Mouse (Mus musculus) cortical plate, adult 2 months (tissue): Measurements from ENCODE around the gene Rassf8. TPM values are rescaled to one million over a fixed set of nuclear protein-coding genes. Genes with fewer than 3 reads are reported as not detected.
A peak's percentile ranks its signal among the peaks of the same experiment; 100 is the strongest.

Experiments used
- H3K27ac ChIP-seq: fragments of 200-500 bp; 2 replicates; pipeline ENCODE4 v1.5.1; 2012; ENCODE audit warnings: low read length, control low read depth, inconsistent platforms; ENCODE audit not compliant: insufficient read depth
- H3K4me1 ChIP-seq: fragments of 200-500 bp; 2 replicates; pipeline ENCODE4 v1.6.1; 2011; ENCODE audit warnings: low read length; ENCODE audit not compliant: control insufficient read depth, insufficient read depth
- H3K4me3 ChIP-seq: fragments of 200-500 bp; 2 replicates; pipeline ENCODE4 v1.5.1; 2011; ENCODE audit warnings: mild to moderate bottlenecking, low read length, control low read depth; ENCODE audit not compliant: insufficient read depth
- CTCF ChIP-seq: fragments of 200-500 bp; IDR thresholded peaks from 2 replicates; pipeline ENCODE4 v1.5.1; 2011; ENCODE audit warnings: mild to moderate bottlenecking, control low read depth, low read length; ENCODE audit not compliant: insufficient read depth; ENCODE audit errors: extremely low read depth
- POLR2A ChIP-seq: fragments of 200-500 bp; IDR thresholded peaks from 2 replicates; pipeline ENCODE4 v1.6.1; 2011; ENCODE audit warnings: mild to moderate bottlenecking, low read length, control low read depth; ENCODE audit not compliant: insufficient read depth; ENCODE audit errors: extremely low read depth
- polyA plus RNA-seq: library from polyadenylated mRNA; depleted of rRNA; stranded (reverse); fragments of >200 nt; gene quantifications from 2 replicates; pipeline ENCODE4 v1.2.3, GENCODE M21; 2012

Gene Rassf8
- polyA plus RNA-seq, 1 experiment = 14.7 TPM

GRCm38 (mm10) chr6:145853356-145854079, 107.0 kb downstream of the Rassf8 start:
- peaks cover 7% of the 10 kb centered on the region for H3K4me1 ChIP-seq
- TF ChIP-seq CTCF (no peak), POLR2A (no peak)
- H3K27ac ChIP-seq = no peak overlapping the region
- H3K4me3 ChIP-seq = no peak overlapping the region

DNA sequence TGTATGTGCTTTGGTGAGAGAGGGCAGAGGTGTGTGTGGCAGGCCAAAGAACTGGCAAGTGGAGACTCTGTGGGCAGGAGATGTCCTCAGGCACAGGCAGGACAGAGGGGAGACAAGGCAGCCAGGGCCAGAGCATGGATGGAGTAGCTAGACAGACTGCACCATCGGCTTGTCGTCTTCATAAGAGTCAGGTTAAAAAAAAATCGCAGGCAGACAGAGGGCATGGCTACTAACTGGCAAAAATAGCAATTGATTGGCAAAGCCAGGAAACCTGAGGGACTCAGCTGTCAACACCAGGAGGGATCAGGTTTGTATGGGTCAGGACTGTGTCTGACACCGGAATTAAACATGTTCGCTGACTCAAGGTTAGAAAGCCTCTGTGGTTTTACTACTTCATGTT, 108.2 kb downstream of the Rassf8 start:
- H3K4me3 ChIP-seq = no peak overlapping the region
- TF ChIP-seq CTCF (no peak), POLR2A (no peak)
- H3K4me1 ChIP-seq = peaks cover 7% of the 10 kb centered on the region
- peak overlapping the region; percentile 72 for H3K27ac ChIP-seq

- TF ChIP-seq POLR2A = peak; percentile 50; the same call in 1 of the 2 replicates
- no peak for TF ChIP-seq CTCF
- H3K27ac ChIP-seq = peak overlapping the region; percentile 6; the same call in 1 of the 2 replicates
- peak overlapping the region; percentile 4; the same call in 1 of the 2 replicates for H3K4me3 ChIP-seq
- H3K4me1 ChIP-seq = peaks cover 11% of the 10 kb centered on the region
These were observed 109.4 kb downstream of the Rassf8 start for GRCm38 (mm10) chr6:145855720-145856551.

DNA sequence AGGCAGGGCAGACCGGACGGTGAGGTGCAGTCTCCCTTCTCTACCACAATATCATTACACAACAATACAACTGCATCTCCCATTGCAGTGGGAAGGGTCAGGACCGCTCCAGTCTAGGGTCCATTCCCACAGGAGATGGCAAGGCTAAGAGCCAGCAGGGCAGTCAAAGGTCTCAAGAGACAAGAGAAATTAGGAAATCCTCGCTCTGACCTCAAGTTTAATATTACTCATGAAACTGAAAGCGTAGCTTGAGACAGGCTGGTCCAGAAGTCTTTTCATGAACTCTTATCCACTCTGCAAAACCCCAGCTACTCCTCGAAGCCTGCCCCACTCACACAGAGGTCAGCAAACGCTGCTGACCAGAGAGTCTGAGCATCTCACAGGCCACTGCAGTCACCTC, 110.9 kb downstream of the Rassf8 start:
- peaks cover 11% of the 10 kb centered on the region for H3K4me1 ChIP-seq
- no peak for TF ChIP-seq CTCF
- TF ChIP-seq POLR2A = no peak
- H3K4me3 ChIP-seq = no peak overlapping the region
- H3K27ac ChIP-seq = no peak overlapping the region

DNA sequence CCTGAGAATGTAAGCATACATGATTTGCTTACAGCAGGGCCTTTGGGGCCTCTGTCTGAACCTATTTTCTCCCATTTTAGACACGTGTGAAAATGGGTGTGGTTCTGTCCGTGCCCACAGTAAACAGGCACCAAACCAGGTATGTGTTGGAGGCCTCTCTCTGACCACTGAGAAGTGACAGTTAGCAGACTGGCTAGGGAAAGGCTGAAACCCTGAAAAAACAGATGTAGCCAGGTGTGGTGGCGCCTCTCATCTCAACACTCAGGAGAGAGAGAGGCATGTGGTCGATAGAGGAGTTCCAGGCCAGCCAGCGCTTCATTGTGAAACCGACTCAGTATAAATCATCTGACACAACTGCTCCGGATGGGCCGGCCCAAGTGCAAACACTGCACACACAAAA, 111.9 kb downstream of the Rassf8 start:
- TF ChIP-seq POLR2A (no peak), CTCF (no peak)
- Histone ChIP-seq H3K27ac (no peak overlapping the region), H3K4me1 (peaks cover 11% of the 10 kb centered on the region), H3K4me3 (no peak overlapping the region)

GRCm38 (mm10) chr6:145860350-145860749, 113.8 kb downstream of the Rassf8 start:
- peaks cover 7% of the 10 kb centered on the region; the same call in 1 of the 2 replicates for H3K4me1 ChIP-seq
- TF ChIP-seq POLR2A (no peak), CTCF (peak; percentile 20; the same call in 1 of the 2 replicates)
- peak overlapping the region; percentile 3; the same call in 1 of the 2 replicates for H3K4me3 ChIP-seq
- H3K27ac ChIP-seq = no peak overlapping the region

DNA sequence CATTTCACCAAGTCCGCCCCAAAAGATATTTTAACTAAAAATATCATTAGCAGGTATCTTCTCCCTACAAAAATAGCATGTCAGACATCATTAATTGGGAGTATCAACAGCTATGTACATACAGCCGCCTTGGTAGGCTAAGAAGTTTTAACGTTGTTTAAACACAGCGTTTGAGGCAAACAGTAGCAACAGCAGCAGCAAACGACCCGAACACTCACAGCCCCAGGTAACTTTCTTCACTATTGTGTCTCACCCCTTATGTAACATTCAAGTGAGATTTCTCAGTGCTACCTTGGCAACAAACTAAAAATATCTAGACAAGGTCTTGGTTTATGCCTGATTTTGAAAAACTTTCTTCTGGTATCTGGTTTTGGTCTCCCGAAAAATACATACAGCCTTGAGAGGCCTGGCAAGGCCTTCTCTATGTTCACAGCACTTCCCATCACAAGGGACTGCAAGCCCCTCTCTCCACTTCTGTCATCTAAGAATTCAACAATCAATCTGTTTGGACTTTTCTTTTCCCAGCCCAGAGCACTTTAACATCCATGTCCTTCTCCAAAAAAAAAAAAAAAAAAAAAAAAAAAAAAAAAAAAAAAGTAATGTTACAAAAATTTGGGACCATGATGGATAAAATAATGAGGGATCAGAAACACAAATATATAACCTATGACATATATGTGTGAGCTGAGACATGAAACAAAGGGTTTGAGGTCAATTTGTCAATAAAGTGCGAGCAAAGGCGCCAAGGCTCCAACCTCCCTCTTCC, 115.1 kb downstream of the Rassf8 start:
- no peak overlapping the region for H3K27ac ChIP-seq
- peak overlapping the region; percentile 62 for H3K4me3 ChIP-seq
- peaks cover 4% of the 10 kb centered on the region; the same call in 1 of the 2 replicates for H3K4me1 ChIP-seq
- no peak for TF ChIP-seq POLR2A
- no peak for TF ChIP-seq CTCF

DNA sequence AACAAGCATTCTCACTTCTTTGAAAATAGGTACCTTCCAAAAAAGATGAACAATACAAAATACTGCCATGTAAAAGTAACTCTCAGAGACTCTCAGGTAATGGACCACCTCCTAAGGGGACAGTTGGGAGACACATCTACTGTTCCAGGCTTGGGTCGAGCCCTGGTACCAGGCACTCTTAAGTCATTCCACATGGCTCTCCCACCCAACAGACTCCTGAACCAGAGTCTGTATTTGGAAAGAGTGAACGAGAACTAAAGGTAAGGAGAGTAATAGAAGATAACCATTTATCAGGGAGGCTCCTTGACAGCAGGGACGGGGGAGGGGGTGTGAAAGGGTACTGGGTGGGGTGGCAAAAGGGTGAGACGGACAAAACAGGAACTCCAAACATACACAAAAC, 115.8 kb downstream of the Rassf8 start:
- Histone ChIP-seq H3K4me1 (peaks cover 4% of the 10 kb centered on the region; the same call in 1 of the 2 replicates), H3K4me3 (peak overlapping the region; percentile 62), H3K27ac (peak overlapping the region; percentile 96; the same call in 1 of the 2 replicates)
- TF ChIP-seq POLR2A (no peak), CTCF (no peak)

DNA sequence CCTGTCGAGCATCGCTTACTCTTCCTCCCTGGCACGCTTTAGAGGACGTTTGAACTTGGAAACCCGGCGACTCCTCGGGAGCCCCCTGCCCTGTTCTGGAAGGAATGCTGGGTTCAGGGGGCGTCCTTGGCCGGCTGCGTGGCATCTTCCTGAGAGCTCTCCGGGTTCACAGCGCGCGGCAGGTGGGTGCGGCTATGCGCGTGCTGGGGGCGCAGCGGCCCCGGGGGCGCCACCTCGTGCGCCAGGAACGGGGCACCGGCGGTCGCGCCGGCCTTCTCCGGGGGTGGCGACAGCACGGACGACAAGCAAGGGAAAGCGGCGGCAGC, 116.2 kb downstream of the Rassf8 start:
- TF ChIP-seq CTCF = no peak
- no peak for TF ChIP-seq POLR2A
- peak overlapping the region; percentile 96 for H3K27ac ChIP-seq

More for the DNA sequence above, 116.2 kb downstream of the Rassf8 start:
- peak overlapping the region; percentile 62 for H3K4me3 ChIP-seq
- peaks cover 4% of the 10 kb centered on the region; the same call in 1 of the 2 replicates for H3K4me1 ChIP-seq
